Mouse (Mus musculus) hindbrain, postnatal 0 days (tissue): ENCODE measurements at regions not wholly inside any gene's neighbourhood (a gene's known extent, or its start where the extent isn't known, plus 50 kb on each side); places are given as distances from the start of the nearest gene placed in this dataset.

ENCODE experiments used
- ATAC-seq: fragments of 200-750 bp; cut with Nextera tagmentation; 2 replicates; pipeline ENCODE4 v1.8.0; 2017; ENCODE audit warnings: mild to moderate bottlenecking, moderate TSS enrichment, moderate library complexity
- DNase-seq: peaks from one replicate; pipeline ENCODE4 v3.0.0-alpha.2; 2015; ENCODE audit warnings: low spot score
- H3K27ac ChIP-seq: fragments of 300-500 bp; sonication (generic); 2 replicates; pipeline ENCODE4 v1.5.1; 2014; ENCODE audit warnings: mild to moderate bottlenecking
- H3K27me3 ChIP-seq: fragments of 300-500 bp; sonication (generic); 2 replicates; pipeline ENCODE4 v1.6.1; 2014; ENCODE audit warnings: low read length, mixed read lengths; ENCODE audit not compliant: insufficient read depth
- H3K36me3 ChIP-seq: fragments of 300-500 bp; sonication (generic); 2 replicates; pipeline ENCODE4 v1.6.1; 2014; ENCODE audit warnings: low read length, mixed read lengths; ENCODE audit not compliant: insufficient read depth
- H3K4me1 ChIP-seq: fragments of 300-500 bp; sonication (generic); 2 replicates; pipeline ENCODE4 v1.6.1; 2014; ENCODE audit warnings: antibody characterized with exemption, low read length, mixed read lengths; ENCODE audit not compliant: insufficient read depth
- H3K4me2 ChIP-seq: fragments of 300-500 bp; sonication (generic); 2 replicates; pipeline ENCODE4 v1.6.1; 2014; ENCODE audit warnings: low read depth, mild to moderate bottlenecking, low read length, moderate library complexity, mixed read lengths
- H3K4me3 ChIP-seq: fragments of 300-500 bp; sonication (generic); 2 replicates; pipeline ENCODE4 v1.5.1; 2014; ENCODE audit warnings: low read length
- H3K9ac ChIP-seq: fragments of 300-500 bp; sonication (generic); replicated peaks from 2 replicates; pipeline ENCODE4 v1.6.1; 2014; ENCODE audit warnings: mild to moderate bottlenecking, low read length, moderate library complexity, mixed read lengths
- H3K9me3 ChIP-seq: fragments of 300-500 bp; sonication (generic); 2 replicates; pipeline ENCODE4 v1.6.1; 2016; ENCODE audit warnings: low read length, mixed read lengths
- CTCF ChIP-seq: IDR thresholded peaks from 2 replicates; pipeline ENCODE4 v1.5.1; 2016; ENCODE audit warnings: antibody characterized with exemption, control low read depth, low read depth
- WGBS: fragments of 180-500 bp; shearing (Covaris S2); extraction: QIAGEN DNeasy Blood & Tissue Kit; methylation state at CpG from one replicate; pipeline ENCODE4 v1.1.7; 2014; 5-methylcytosine and 5-hydroxymethylcytosine counted together

DNA sequence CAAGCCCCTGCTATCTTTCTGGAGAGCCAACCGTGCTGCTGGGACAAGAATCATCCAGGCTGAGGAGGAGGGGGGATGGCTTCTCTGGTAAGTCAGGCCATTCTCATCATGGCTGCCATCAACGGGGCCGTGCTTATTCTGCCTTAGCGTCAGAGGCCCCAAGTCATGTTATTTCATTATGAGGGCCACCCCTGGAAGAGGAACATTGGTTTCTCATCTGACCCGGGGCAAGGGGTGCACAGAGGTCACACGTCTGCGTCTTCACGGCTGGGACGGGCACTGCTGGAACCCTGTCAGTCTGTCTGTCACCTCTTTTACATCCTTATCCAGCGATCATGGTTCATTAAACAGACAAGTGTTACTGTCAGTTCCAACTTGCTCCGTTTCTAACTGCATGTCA, 92.4 kb upstream of the Unc5b start:
- WGBS: 16% methylated on average over 11 of the region's 11 CpGs

DNA sequence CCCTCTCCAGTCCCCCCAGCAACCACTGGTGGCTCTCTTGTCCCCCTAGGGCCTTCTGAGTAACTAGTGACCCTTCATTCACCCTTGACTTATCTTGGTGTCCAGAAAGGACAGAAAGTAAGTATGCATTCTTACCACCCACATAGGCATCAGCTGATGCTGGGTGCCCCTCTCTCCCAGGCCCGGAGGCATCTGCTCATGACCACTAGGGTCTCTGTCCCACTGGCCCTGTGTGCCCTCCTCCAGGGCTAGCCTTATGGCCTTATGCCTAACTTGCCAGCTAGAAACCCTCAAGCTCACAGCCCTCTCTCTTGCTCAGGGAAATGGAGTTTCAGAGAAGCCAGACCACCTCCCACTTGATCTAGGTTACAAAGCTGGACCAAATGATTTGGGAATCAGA, 89.2 kb upstream of the Unc5b start:
- no peak overlapping the region for H3K27ac ChIP-seq
- no peaks in the 10 kb centered on the region for H3K4me1 ChIP-seq
- no peak overlapping the region for H3K9ac ChIP-seq
- WGBS: 81% methylated on average over 1 of the region's 1 CpGs
- H3K27me3 ChIP-seq: no peaks in the 10 kb centered on the region
- H3K4me3 ChIP-seq: no peak overlapping the region
- no peaks in the 10 kb centered on the region for H3K36me3 ChIP-seq
- DNase-seq (no peak), ATAC-seq (no peak)
- no peak for TF ChIP-seq CTCF
- H3K9me3 ChIP-seq: no peaks in the 10 kb centered on the region
- no peak overlapping the region for H3K4me2 ChIP-seq

More for the DNA sequence above, 92.4 kb upstream of the Unc5b start:
- Histone ChIP-seq H3K4me1 (no peaks in the 10 kb centered on the region), H3K9me3 (no peaks in the 10 kb centered on the region), H3K4me2 (no peak overlapping the region), H3K27ac (no peak overlapping the region), H3K9ac (no peak overlapping the region), H3K36me3 (no peaks in the 10 kb centered on the region), H3K27me3 (no peaks in the 10 kb centered on the region), H3K4me3 (no peak overlapping the region)
- ATAC-seq (no peak), DNase-seq (no peak)
- TF ChIP-seq CTCF: no peak

- H3K27me3 ChIP-seq: no peaks in the 10 kb centered on the region
- H3K9me3 ChIP-seq: no peaks in the 10 kb centered on the region
- H3K4me1 ChIP-seq: peaks cover 8% of the 10 kb centered on the region
- 11% methylated on average over 8 of the region's 8 CpGs for WGBS
- H3K27ac ChIP-seq: no peak overlapping the region
- no peak overlapping the region for H3K4me2 ChIP-seq
- H3K9ac ChIP-seq: no peak overlapping the region
- ATAC-seq (no peak), DNase-seq (no peak)
- no peak overlapping the region for H3K4me3 ChIP-seq
- TF ChIP-seq CTCF: no peak
- H3K36me3 ChIP-seq: no peaks in the 10 kb centered on the region
Observed at GRCm38 (mm10) chr10:60918020-60918419, 86.6 kb upstream of the Unc5b start.

GRCm38 (mm10) chr10:60914391-60914790, 83.0 kb upstream of the Unc5b start:
- H3K27me3 ChIP-seq: no peaks in the 10 kb centered on the region
- no peak overlapping the region for H3K4me2 ChIP-seq
- WGBS: 42% methylated on average over 7 of the region's 7 CpGs
- H3K9ac ChIP-seq: no peak overlapping the region
- ATAC-seq (no peak), DNase-seq (no peak)
- no peak overlapping the region for H3K27ac ChIP-seq
- H3K36me3 ChIP-seq: no peaks in the 10 kb centered on the region
- no peaks in the 10 kb centered on the region for H3K9me3 ChIP-seq
- H3K4me1 ChIP-seq: peaks cover 9% of the 10 kb centered on the region
- no peak overlapping the region for H3K4me3 ChIP-seq
- no peak for TF ChIP-seq CTCF

- ATAC-seq (peak; percentile 77), DNase-seq (peak; percentile 66)
- TF ChIP-seq CTCF: no peak
- H3K27me3 ChIP-seq: no peaks in the 10 kb centered on the region
- no peak overlapping the region for H3K4me3 ChIP-seq
- no peaks in the 10 kb centered on the region for H3K36me3 ChIP-seq
- 38% methylated on average over 11 of the region's 11 CpGs for WGBS
- no peaks in the 10 kb centered on the region for H3K9me3 ChIP-seq
- H3K4me2 ChIP-seq: no peak overlapping the region
- no peak overlapping the region for H3K27ac ChIP-seq
- H3K4me1 ChIP-seq: peaks cover 9% of the 10 kb centered on the region
- H3K9ac ChIP-seq: no peak overlapping the region
Observed at GRCm38 (mm10) chr10:60913456-60913900, 82.1 kb upstream of the Unc5b start.

- ATAC-seq: no peak
- H3K36me3 ChIP-seq: no peaks in the 10 kb centered on the region
- no peak overlapping the region for H3K4me2 ChIP-seq
- H3K9me3 ChIP-seq: no peaks in the 10 kb centered on the region; the same call in 1 of the 2 replicates
- no peak overlapping the region for H3K27ac ChIP-seq
- no peak overlapping the region for H3K9ac ChIP-seq
- no peaks in the 10 kb centered on the region for H3K27me3 ChIP-seq
- DNase-seq: no peak
- no peaks in the 10 kb centered on the region for H3K4me1 ChIP-seq
- TF ChIP-seq CTCF: no peak
- WGBS: 75% methylated on average over 7 of the region's 7 CpGs
- no peak overlapping the region for H3K4me3 ChIP-seq
Observed at GRCm38 (mm10) chr10:60904351-60904750, 73.0 kb upstream of the Unc5b start.

- WGBS: 97% methylated on average over 2 of the region's 2 CpGs
- no peaks in the 10 kb centered on the region for H3K9me3 ChIP-seq
- H3K4me2 ChIP-seq: no peak overlapping the region
- TF ChIP-seq CTCF: no peak
- no peaks in the 10 kb centered on the region for H3K27me3 ChIP-seq
- no peak overlapping the region for H3K9ac ChIP-seq
- no peaks in the 10 kb centered on the region for H3K36me3 ChIP-seq
- ATAC-seq (no peak), DNase-seq (no peak)
- H3K4me3 ChIP-seq: no peak overlapping the region
- H3K27ac ChIP-seq: no peak overlapping the region
- H3K4me1 ChIP-seq: no peaks in the 10 kb centered on the region
Observed at GRCm38 (mm10) chr10:60900992-60901391, 69.6 kb upstream of the Unc5b start.
